Mouse (Mus musculus): Measurements from ENCODE around the gene Nxf1. TPM values are rescaled to one million over a fixed set of nuclear protein-coding genes. Genes with fewer than 3 reads are reported as not detected.

Gene Nxf1
- 46.2 and 48.5 TPM in 2 replicates for polyA plus RNA-seq (2012; rRNA removed)

GRCm38 (mm10) chr19:8756635-8757387, at the start of gene Nxf1:
TSS of gene Nxf1 (plus strand) at chr19:8757073.

GRCm38 (mm10) chr19:8722907-8723573, 33.8 kb upstream of the Nxf1 start, which contains the start of gene Slc3a2:
TSS of gene Slc3a2 (minus strand) at chr19:8723369.

GRCm38 (mm10) chr19:8735389-8736159, 21.3 kb upstream of the Nxf1 start, which contains the start of gene Wdr74:
TSS of gene Wdr74 (plus strand) at chr19:8735827.

GRCm38 (mm10) chr19:8740603-8741002, 16.3 kb upstream of the Nxf1 start, which contains the start of gene 1700092M07Rik:
TSS of gene 1700092M07Rik (plus strand) at chr19:8740718.

GRCm38 (mm10) chr19:8741243-8741869, 15.5 kb upstream of the Nxf1 start, which contains the start of gene Stx5a:
TSS of gene Stx5a (plus strand) at chr19:8741413.

GRCm38 (mm10) chr19:8770567-8771270, 13.8 kb downstream of the Nxf1 start, which contains the start of gene Tmem223:
TSS of gene Tmem223 (plus strand) at chr19:8770996.

GRCm38 (mm10) chr19:8774086-8774835, 17.4 kb downstream of the Nxf1 start, which contains the start of gene Tmem179b:
TSS of gene Tmem179b (minus strand) at chr19:8774467.

GRCm38 (mm10) chr19:8786008-8786781, 29.3 kb downstream of the Nxf1 start, which contains the start of gene Taf6l:
TSS of gene Taf6l (minus strand) at chr19:8786417.

GRCm38 (mm10) chr19:8798264-8798946, 41.5 kb downstream of the Nxf1 start, which contains the start of gene Polr2g:
TSS of gene Polr2g (minus strand) at chr19:8798577.

GRCm38 (mm10) chr19:8802130-8802821, 45.4 kb downstream of the Nxf1 start, which contains the start of gene Zbtb3:
TSS of gene Zbtb3 (plus strand) at chr19:8802555.

GRCm38 (mm10) chr19:8818801-8819595, 62.1 kb downstream of the Nxf1 start, which contains the start of gene Ttc9c:
TSS of gene Ttc9c (minus strand) at chr19:8819333.

GRCm38 (mm10) chr19:8819596-8820423, 62.9 kb downstream of the Nxf1 start, which contains the start of gene Hnrnpul2:
TSS of gene Hnrnpul2 (plus strand) at chr19:8820010.

Data from colon, adult 2 months (tissue).